Mouse (Mus musculus): ENCODE measurements around the gene Gm45808. TPM values are rescaled to one million over a fixed set of nuclear protein-coding genes. Genes with fewer than 3 reads are reported as not detected.
"Not testable (repeated sequence)": the region's sequence is repeated elsewhere in the genome, so short reads cannot be mapped to it uniquely, and the experiment has no call there.

Gm45808 gene
- polyA plus RNA-seq, 1 experiment from 2014 or later, result not detected

DNA sequence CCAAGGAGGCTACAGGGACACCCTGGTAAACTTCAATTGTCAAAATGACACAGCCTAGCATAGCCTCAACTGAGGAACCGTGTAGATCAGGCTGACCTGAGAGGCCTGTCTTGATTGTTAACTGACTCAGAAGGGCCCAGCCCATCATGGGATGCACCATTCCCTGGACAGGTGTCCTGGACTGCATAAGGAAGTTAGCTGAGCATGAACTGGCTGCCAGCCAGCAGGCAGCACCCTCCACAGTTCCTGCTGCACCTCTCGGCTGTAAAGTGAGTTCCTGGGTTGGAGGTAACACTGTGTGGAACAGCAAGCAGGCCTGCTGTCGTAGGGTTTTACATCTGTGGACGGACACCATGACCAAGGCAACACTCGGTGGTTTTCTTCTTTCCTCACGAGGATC, 21.0 kb upstream of the Gm45808 start:
- H3K4me1 ChIP-seq, result peaks cover 22% of the 10 kb centered on the region
- H3K27me3 ChIP-seq, result no peaks in the 10 kb centered on the region
- H3K4me2 ChIP-seq (replicated peaks), result no peak overlapping the region
- ATAC-seq (ENCODE audit: low FRiP score, low read depth), result no peak
- H3K9ac ChIP-seq, result no peak overlapping the region
- 89% methylated on average over 6 of the region's 6 CpGs for WGBS
- peaks cover 54% of the 10 kb centered on the region for H3K36me3 ChIP-seq
- no peak overlapping the region for H3K27ac ChIP-seq
- H3K9me3 ChIP-seq, result no peaks in the 10 kb centered on the region
- H3K4me3 ChIP-seq, result no peak overlapping the region

DNA sequence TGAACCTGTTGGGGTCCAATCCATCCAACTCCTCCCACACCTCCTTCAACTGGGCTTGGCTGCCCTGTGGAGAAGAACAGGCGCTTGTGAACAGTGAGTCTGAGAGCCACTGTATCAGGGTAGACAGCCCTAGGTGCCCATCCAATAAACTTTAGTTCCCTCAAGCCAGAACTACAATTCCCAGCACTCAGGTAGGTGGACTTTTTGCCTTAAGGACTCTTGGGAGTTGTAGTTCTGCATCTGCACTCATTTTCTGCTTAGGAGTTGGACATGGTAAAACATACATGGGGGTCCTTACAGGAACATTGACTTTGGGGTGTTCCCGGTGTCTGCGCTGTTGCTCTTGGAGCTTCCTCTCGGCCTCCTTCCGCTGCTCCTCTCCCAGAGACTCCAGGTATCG, 11.8 kb upstream of the Gm45808 start:
- H3K4me1 ChIP-seq, result no peaks in the 10 kb centered on the region
- no peaks in the 10 kb centered on the region for H3K9me3 ChIP-seq
- H3K4me2 ChIP-seq (replicated peaks), result no peak overlapping the region
- H3K4me3 ChIP-seq, result no peak overlapping the region
- 91% methylated on average over 6 of the region's 6 CpGs for WGBS
- peaks cover 97% of the 10 kb centered on the region for H3K36me3 ChIP-seq
- no peak for ATAC-seq (ENCODE audit: low FRiP score, low read depth)
- no peak overlapping the region for H3K27ac ChIP-seq
- H3K27me3 ChIP-seq, result no peaks in the 10 kb centered on the region
- H3K9ac ChIP-seq, result no peak overlapping the region

DNA sequence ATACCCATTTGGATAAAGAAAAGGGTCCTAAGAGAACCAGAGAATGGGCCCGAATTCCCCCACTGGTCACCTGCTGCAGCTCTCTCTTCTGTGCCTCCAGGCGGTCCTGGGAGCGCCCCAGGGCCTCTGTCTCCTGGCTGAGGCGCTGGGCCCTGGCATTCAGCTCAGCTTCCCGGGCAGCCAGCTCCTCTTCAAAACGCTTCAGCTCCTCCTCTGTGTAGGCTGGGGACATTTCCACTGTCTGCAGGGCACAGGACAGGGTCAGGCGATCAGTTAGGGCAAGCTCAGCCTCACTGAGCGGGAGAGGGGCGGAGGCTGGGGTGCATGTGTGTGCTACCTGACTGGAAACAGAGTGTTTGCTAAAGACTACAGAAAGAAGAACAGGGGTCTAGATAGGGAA, 7.9 kb upstream of the Gm45808 start:
- ATAC-seq (ENCODE audit: low FRiP score, low read depth), result no peak
- Histone ChIP-seq H3K4me3 (no peak overlapping the region), H3K4me2 (replicated peaks) (no peak overlapping the region), H3K27me3 (no peaks in the 10 kb centered on the region), H3K27ac (no peak overlapping the region), H3K9me3 (no peaks in the 10 kb centered on the region), H3K4me1 (peaks cover 12% of the 10 kb centered on the region), H3K36me3 (peaks cover 77% of the 10 kb centered on the region), H3K9ac (no peak overlapping the region)
- WGBS, result 84% methylated on average over 9 of the region's 9 CpGs

DNA sequence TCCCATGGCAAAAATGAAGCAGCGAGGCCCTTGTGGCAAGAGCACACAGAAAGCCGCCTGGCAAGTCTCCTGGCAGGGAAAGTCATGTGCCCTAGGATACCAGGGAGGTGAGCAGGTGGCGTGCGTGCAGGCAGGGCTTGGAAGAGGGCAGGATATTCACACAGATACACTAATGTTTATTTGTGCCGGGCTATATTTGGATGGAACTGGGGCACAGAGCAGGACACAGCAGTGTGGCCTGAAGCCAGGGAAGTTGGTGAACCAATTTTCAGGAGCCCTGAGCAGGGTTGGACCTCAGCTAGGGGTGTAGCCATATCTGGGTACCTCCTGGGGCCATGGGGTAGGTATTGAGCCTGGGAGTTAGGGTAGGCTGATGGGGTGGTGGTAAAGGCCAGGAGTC, 6.3 kb upstream of the Gm45808 start:
- Histone ChIP-seq H3K9me3 (no peaks in the 10 kb centered on the region), H3K4me3 (no peak overlapping the region), H3K27me3 (no peaks in the 10 kb centered on the region), H3K27ac (no peak overlapping the region), H3K9ac (no peak overlapping the region), H3K4me2 (replicated peaks) (no peak overlapping the region), H3K4me1 (peaks cover 23% of the 10 kb centered on the region), H3K36me3 (peaks cover 61% of the 10 kb centered on the region)
- WGBS, result 94% methylated on average over 5 of the region's 5 CpGs
- no peak for ATAC-seq (ENCODE audit: low FRiP score, low read depth)

DNA sequence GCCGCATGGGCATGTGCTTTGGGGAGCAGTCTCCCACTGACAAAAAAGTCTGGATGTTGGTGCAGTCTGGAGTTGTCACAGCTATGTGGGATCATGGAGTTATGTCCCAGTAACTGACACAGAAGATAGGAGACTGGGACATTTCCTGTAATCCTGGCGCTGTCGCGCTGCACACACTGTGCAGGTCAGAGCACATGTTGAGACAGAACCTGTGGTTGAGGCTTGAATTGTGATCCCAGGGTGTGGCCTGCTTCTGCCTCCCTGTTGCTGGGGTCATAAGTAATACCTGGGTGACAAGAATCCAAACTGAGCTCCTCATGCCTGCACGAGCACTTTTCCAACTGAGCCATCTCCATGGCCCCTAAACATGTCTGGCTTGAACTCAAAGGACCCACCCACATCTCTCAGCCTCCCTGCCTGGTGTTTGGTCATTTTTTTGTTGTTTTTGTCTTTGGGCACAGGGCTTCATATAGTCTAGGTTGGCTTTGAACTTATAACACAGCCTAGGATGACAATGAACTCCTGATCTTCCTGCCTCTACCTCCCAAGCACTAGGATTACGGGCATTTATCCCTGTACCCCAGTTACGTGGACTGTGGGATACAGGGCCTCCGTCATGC, 5.7 kb upstream of the Gm45808 start:
- peaks cover 28% of the 10 kb centered on the region for H3K4me1 ChIP-seq
- no peak overlapping the region for H3K9ac ChIP-seq
- H3K27ac ChIP-seq, result no peak overlapping the region
- no peak overlapping the region for H3K4me3 ChIP-seq
- 94% methylated on average over 8 of the region's 8 CpGs for WGBS
- no peak for ATAC-seq (ENCODE audit: low FRiP score, low read depth)
- no peaks in the 10 kb centered on the region for H3K27me3 ChIP-seq
- H3K36me3 ChIP-seq, result peaks cover 55% of the 10 kb centered on the region
- H3K9me3 ChIP-seq, result no peaks in the 10 kb centered on the region
- no peak overlapping the region for H3K4me2 ChIP-seq (replicated peaks)

DNA sequence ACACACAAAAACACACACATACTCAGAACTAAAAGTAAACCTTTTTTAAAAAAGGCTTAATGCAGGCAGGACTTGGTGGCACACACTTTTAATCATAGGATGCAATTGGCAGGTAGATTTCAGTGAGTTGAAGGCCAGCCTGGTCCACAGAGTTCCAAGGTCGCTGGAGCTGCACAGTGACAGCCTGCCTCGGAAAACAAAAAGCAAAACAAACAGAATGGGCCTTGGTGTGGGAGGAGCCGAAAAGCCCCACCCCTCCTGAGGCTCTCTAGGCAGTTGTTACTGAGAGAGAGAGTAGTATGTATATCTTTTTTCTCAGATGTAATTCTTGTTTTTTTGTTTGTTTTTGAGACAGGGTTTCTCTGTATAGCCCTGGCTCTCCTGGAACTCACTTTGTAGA, 4.7 kb upstream of the Gm45808 start:
- Histone ChIP-seq H3K4me1 (peaks cover 32% of the 10 kb centered on the region), H3K4me3 (no peak overlapping the region), H3K9me3 (no peaks in the 10 kb centered on the region), H3K9ac (peak overlapping the region; percentile 31; the same call in 1 of the 2 replicates), H3K36me3 (peaks cover 44% of the 10 kb centered on the region), H3K27ac (no peak overlapping the region), H3K4me2 (replicated peaks) (peak overlapping the region; percentile 38), H3K27me3 (no peaks in the 10 kb centered on the region)
- WGBS, result 20% methylated on average over 3 of the region's 3 CpGs
- no peak for ATAC-seq (ENCODE audit: low FRiP score, low read depth)

DNA sequence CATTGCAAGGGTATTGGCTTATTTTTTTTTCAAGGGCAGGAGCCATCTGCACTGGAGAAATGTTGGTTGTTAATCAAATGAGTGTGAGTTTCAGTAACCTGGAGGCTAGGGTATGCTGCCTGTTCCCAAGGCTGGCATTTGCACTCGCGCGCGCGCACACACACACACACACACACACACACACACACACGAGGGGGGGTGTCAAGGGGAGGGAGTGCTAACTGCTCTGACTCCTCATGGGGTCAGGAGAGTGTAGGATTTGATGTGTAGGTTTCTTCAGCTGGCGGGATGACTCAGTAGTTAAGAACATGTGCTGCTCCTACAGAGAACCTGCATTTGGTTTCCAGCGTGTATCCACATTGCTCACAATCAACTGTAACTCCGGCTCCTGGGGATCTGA, 4.2 kb upstream of the Gm45808 start:
- no peak overlapping the region for H3K27ac ChIP-seq
- 21% methylated on average over 9 of the region's 9 CpGs for WGBS
- ATAC-seq (ENCODE audit: low FRiP score, low read depth), result no peak

DNA sequence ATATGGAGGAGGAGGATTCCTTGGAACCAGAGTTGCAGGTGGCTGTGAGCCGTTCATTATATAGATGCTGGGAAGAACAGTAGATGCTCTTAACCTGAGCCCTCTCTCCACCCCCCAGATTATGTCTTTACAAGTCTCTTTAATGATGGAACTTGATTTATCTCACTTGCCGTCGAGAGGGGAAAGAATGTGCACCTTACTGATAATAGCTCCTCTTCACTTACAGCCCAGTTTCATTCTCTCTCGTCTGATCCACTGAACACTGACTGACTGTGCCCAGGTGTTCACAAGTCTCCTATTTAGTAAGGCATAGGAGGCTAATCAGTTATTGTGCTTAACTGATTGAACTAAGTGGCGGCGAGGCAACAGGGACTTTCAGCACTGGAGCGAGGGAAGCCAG, 3.0 kb upstream of the Gm45808 start:
- Histone ChIP-seq H3K9ac (no peak overlapping the region), H3K27me3 (no peaks in the 10 kb centered on the region), H3K27ac (no peak overlapping the region), H3K4me2 (replicated peaks) (peak overlapping the region; percentile 71; the same call in 1 of the 2 replicates), H3K4me3 (no peak overlapping the region), H3K9me3 (no peaks in the 10 kb centered on the region), H3K36me3 (peaks cover 27% of the 10 kb centered on the region), H3K4me1 (peaks cover 32% of the 10 kb centered on the region)
- ATAC-seq (ENCODE audit: low FRiP score, low read depth), result no peak
- 71% methylated on average over 7 of the region's 7 CpGs for WGBS

More for the DNA sequence above, 4.2 kb upstream of the Gm45808 start:
- Histone ChIP-seq H3K4me1 (peaks cover 32% of the 10 kb centered on the region), H3K9ac (peak overlapping the region; percentile 31; the same call in 1 of the 2 replicates), H3K4me2 (replicated peaks) (peak overlapping the region; percentile 38), H3K27me3 (no peaks in the 10 kb centered on the region), H3K36me3 (peaks cover 40% of the 10 kb centered on the region), H3K4me3 (no peak overlapping the region), H3K9me3 (no peaks in the 10 kb centered on the region)

DNA sequence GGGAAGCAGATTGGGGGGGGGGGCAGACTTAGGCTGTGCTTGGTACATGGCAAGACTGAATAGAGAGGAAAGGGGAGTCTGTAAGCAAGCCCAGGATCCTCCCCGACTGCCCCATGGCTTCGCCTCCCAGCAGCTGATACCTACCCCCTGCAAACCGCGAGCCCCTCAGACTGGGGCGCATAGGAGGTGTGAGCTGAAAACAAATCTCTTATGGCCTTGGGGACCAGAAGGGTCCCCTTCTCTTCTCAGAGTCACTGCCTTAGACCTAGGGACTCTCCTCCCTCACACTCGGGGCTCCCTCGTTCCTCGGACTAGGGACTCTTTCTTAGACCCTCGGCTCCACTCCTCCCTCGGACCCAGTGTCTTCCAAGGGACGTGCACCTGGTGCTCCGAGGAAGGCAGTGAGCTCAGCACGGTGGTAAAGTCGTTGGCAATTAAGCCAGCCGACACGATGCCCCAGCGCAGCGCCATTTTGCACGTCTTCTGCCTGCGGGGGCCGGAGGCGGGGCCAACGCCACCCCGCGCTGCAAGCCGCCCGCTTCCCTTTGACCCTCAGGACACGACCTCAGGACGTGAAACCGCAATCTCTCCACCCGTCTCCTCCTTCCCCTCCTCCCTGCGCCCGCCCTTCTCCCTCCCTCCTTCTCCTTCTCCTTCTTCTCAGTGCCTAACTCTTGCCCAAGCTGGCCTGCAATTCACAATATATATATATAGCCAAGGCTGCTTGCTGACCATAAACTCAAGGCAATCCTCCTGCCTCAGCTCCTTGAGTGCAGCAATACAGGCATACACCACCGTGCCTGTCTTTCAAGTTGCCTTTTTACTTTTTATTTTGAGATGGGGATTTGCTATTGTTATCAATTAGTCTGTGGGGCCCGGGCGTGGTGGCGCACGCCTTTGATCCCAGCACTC, 1.9 kb upstream of the Gm45808 start, which contains the start of gene Dhdh:
TSS of gene Dhdh (minus strand) at position 513 of the 912 bp plus-strand sequence.
- H3K4me2 ChIP-seq (replicated peaks), result peak within 1 kb of the TSS; percentile 71
- no peaks in the 10 kb centered on the region for H3K9me3 ChIP-seq
- peak within 1 kb of the TSS; percentile 71 for H3K27ac ChIP-seq
- 10% methylated on average over 38 of the region's 38 CpGs for WGBS
- peak within 1 kb of the TSS; percentile 65 for H3K9ac ChIP-seq
- H3K4me1 ChIP-seq, result peaks cover 32% of the 10 kb centered on the region
- peak within 1 kb of the TSS; percentile 50 for H3K4me3 ChIP-seq
- peaks cover 17% of the 10 kb centered on the region for H3K36me3 ChIP-seq
- ATAC-seq (ENCODE audit: low FRiP score, low read depth), result peak; percentile 52
- no peaks in the 10 kb centered on the region for H3K27me3 ChIP-seq

DNA sequence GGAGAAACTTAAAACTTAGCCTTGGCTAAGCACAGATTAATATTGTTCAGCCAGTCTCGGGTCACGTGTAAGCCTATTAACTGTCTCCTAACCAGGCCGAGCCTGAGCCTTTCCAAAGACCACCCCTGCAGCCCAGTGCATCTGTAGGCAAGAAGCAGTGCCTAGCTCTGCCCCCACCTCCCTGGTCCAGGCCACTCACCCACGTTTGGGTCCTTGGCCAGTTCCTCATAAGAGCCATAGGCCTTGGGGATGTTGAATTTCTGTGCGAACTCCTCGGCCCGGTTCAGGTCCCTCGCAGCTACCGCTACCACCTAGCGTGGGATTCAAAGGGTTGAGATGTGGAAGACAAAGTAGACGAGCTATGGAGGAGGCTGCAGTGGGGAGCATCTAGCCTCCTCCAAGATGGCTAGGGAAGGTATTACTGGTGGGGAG, 1.3 kb upstream of the Gm45808 start:
- peak; percentile 41; the same call in 1 of the 2 replicates for ATAC-seq (ENCODE audit: low FRiP score, low read depth)
- peak overlapping the region; percentile 65 for H3K9ac ChIP-seq
- 28% methylated on average over 11 of the region's 11 CpGs for WGBS

DNA sequence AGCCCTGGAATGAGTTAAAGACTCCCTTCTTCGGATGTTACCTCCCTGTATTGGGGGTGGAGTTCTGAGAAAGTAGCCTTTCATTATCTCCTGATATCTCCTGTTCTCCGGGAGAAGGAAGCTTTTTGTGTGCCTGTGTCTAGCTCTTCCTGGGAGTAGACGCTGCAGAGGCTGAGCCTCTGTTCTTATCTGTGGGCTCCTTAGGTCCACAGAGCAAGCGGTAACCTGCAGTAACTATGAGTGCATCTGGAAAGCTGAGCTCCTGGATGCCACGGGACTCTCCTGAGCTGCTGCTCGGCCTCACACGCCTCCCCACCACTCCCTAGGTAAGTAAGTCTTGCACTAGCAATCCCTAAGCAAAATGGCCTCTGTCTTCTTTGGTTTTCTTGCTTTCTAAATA, 453 bp downstream of the Gm45808 start:
- ATAC-seq (ENCODE audit: low FRiP score, low read depth), result no peak
- 74% methylated on average over 7 of the region's 7 CpGs for WGBS
- no peak overlapping the region for H3K4me2 ChIP-seq (replicated peaks)
- no peak overlapping the region for H3K9ac ChIP-seq
- no peaks in the 10 kb centered on the region for H3K27me3 ChIP-seq
- no peak overlapping the region for H3K27ac ChIP-seq
- no peaks in the 10 kb centered on the region for H3K9me3 ChIP-seq
- H3K4me3 ChIP-seq, result no peak overlapping the region
- peaks cover 26% of the 10 kb centered on the region for H3K4me1 ChIP-seq
- no peaks in the 10 kb centered on the region for H3K36me3 ChIP-seq

More for the DNA sequence above, 1.3 kb upstream of the Gm45808 start:
- H3K4me2 ChIP-seq (replicated peaks), result peak overlapping the region; percentile 71
- H3K36me3 ChIP-seq, result peaks cover 10% of the 10 kb centered on the region
- peak overlapping the region; percentile 50 for H3K4me3 ChIP-seq
- no peaks in the 10 kb centered on the region for H3K27me3 ChIP-seq
- no peaks in the 10 kb centered on the region for H3K9me3 ChIP-seq
- peaks cover 32% of the 10 kb centered on the region for H3K4me1 ChIP-seq
- peak overlapping the region; percentile 71 for H3K27ac ChIP-seq

DNA sequence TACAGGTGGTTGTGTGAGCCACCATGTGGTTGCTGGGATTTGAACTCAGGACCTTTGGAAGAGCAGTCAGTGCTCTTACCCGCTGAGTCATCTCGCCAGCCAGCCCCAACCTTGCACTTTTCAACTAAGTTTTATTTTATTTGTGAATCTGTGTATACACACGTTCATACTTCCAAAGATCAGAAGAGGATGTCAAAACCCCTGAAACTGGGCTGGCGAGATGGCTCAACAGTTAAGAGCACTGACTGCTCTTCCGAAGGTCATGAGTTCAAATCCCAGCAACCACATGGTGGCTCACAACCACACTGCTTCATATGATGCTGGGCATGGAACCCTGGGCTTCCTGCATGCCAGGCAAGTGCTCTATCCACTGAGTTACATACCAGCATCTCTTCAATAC, 1.6 kb downstream of the Gm45808 start:
- H3K4me3 ChIP-seq; H3K9me3 ChIP-seq; ATAC-seq (ENCODE audit: low FRiP score, low read depth); H3K27me3 ChIP-seq; H3K36me3 ChIP-seq; H3K9ac ChIP-seq; H3K4me2 ChIP-seq (replicated peaks); H3K27ac ChIP-seq: not testable (repeated sequence)
- WGBS, result 94% methylated on average over 5 of the region's 5 CpGs
- peaks cover 20% of the 10 kb centered on the region; the same call in 1 of the 2 replicates for H3K4me1 ChIP-seq

Measured in limb, embryonic 13.5 days (tissue).